Comparison of ENCODE assay signal across 10 mouse cellular contexts in the genomic region with DNA sequence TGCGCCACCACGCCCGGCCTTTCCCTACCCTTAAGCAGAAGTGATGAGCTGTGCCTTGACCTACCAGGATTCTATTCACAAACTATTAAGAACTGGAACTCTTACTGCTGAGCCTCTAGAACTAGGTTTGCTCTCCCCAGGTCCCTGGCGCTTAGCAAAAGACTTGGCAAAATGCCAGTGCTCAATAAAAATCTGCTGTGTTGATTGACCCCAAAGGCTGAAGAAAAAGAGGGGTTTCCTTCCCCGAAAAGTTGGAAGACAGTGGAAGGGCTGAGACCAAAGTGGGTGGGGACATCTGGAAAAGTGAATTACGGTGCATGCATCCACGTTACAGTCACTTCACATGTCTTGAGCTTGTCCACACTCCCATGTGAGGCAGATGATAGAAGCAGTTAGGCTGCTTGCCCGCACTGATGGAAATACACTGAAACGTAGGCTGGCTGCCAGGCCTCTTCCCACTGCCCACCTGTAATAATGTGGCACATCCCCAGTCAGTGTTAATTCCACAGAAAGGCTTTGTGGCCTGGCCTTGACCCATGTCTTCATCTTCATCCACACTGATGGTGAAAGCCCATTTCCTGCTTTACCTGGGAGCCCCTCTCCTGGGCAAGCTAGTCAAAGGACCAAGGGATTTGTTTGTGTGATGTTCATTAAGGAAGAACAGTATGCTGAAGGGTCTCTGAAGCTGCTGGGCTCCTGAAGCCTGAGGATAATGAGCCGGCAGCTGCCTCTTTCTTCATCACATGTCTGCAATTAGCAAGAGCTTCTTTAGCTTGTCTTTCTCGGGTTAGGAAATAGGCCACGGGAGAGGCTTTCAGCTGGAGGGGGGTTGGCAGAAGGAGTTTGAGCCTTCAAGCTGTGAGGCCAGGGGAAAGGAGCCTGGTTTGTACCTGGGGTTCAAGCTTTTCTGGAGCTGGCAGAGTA. TPM values are rescaled to one million over a fixed set of nuclear protein-coding genes. Genes with fewer than 3 reads are reported as not detected.
DNase-seq lines count a peak whose midpoint lies in the region; ATAC-seq and TF ChIP-seq lines count a peak whose summit lies in the region.
"Had no signal": no experiment of that assay in that cellular context is flagged by ENCODE, and none has a peak within 500 bp of the region (broad histone marks: within the 10 kb centered on the region; RNA-seq: fewer than 3 reads in every experiment).

No protein-coding gene starts in this region.

- no peak overlapping the region for H3K9ac ChIP-seq in hindbrain, embryonic 16.5 days (ENCODE audit: low read depth, low read length)

- H3K27ac ChIP-seq in hindbrain, embryonic 16.5 days (ENCODE audit: low read depth, low read length), result peak overlapping the region; percentile 32
- no peak overlapping the region for H3K27ac ChIP-seq in hindbrain, embryonic 10.5 days
- H3K27ac ChIP-seq in olfactory bulb, adult 2 months (ENCODE audit: insufficient read depth, low read depth, low read length), result peak overlapping the region; percentile 54
- H3K27ac ChIP-seq: kidney, postnatal 0 days; macrophage had no signal

- DNase-seq in hindbrain, embryonic 10.5 days (ENCODE audit: low spot score), result no peak
- peak; percentile 87 to 88 for DNase-seq in cerebellum, postnatal 10 days
- peak; percentile 30 for DNase-seq in layer of hippocampus, adult 9-10 months (ENCODE audit: low spot score)
- DNase-seq in thymus, postnatal 25 days, result no peak
- no peak for DNase-seq in liver

- no peak for TF ChIP-seq CTCF in olfactory bulb, adult 2 months (IDR thresholded peaks at IDR 0.05; ENCODE audit: insufficient read depth, low read depth, low read length)

- no peak overlapping the region for H3K4me3 ChIP-seq in hindbrain, embryonic 16.5 days (ENCODE audit: low read length)
- no peak overlapping the region for H3K4me3 ChIP-seq in hindbrain, embryonic 10.5 days
- no peak overlapping the region for H3K4me3 ChIP-seq in olfactory bulb, adult 2 months (ENCODE audit: insufficient read depth, low read depth, low read length)

- 54% methylated on average over 12 of the region's 12 CpGs for WGBS in hindbrain, embryonic 16.5 days
- 78% methylated on average over 12 of the region's 12 CpGs for WGBS in hindbrain, embryonic 10.5 days
- 61% methylated on average over 12 of the region's 12 CpGs for WGBS in olfactory bulb, adult 2 months

- H3K9me3 ChIP-seq in hindbrain, embryonic 16.5 days (ENCODE audit: control insufficient read depth, low read length), result no peaks in the 10 kb centered on the region
- no peaks in the 10 kb centered on the region for H3K9me3 ChIP-seq in hindbrain, embryonic 10.5 days

- no peak for TF ChIP-seq POLR2A in olfactory bulb, adult 2 months (IDR thresholded peaks at IDR 0.05; ENCODE audit: insufficient read depth, low read depth, low read length)

- no peaks in the 10 kb centered on the region for H3K27me3 ChIP-seq in hindbrain, embryonic 16.5 days (replicated peaks; ENCODE audit: control insufficient read depth, insufficient read depth, low read length)
- H3K27me3 ChIP-seq in hindbrain, embryonic 10.5 days (ENCODE audit: insufficient read depth, poor library complexity, severe bottlenecking), result peaks cover 6% of the 10 kb centered on the region; the same call in 1 of the 2 replicates

- peaks cover 3% of the 10 kb centered on the region; the same call in 1 of the 2 replicates for H3K4me1 ChIP-seq in hindbrain, embryonic 16.5 days (ENCODE audit: control insufficient read depth, insufficient read depth, low read depth, low read length)
- H3K4me1 ChIP-seq in hindbrain, embryonic 10.5 days (replicated peaks), result peaks cover 6% of the 10 kb centered on the region
- peaks cover 12% of the 10 kb centered on the region for H3K4me1 ChIP-seq in olfactory bulb, adult 2 months (ENCODE audit: control insufficient read depth, insufficient read depth, low read length)

- H3K36me3 ChIP-seq in hindbrain, embryonic 16.5 days (ENCODE audit: control insufficient read depth, insufficient read depth, low read length), result no peaks in the 10 kb centered on the region
- no peaks in the 10 kb centered on the region for H3K36me3 ChIP-seq in hindbrain, embryonic 10.5 days

- peak; percentile 61; the same call in 1 of the 2 replicates for ATAC-seq in hindbrain, embryonic 16.5 days
- ATAC-seq in megakaryocyte progenitor cell, adult 5-6 weeks (replicated peaks; ENCODE audit: poor library complexity), result no peak

- H3K4me2 ChIP-seq in hindbrain, embryonic 16.5 days (ENCODE audit: low read length), result no peak overlapping the region

RNA-seq across cellular contexts. Expression of a gene that starts 59.2 kb away (rescaled TPM):
- 217 and 249 TPM in 2 replicates for polyA plus RNA-seq in hindbrain, embryonic 16.5 days (2015; fragmentation: Nextera tagmentation; extraction: Ambion mirVana)
- polyA plus RNA-seq in hindbrain, embryonic 10.5 days (2016; fragmentation: Nextera tagmentation; extraction: Ambion mirVana), result 26.1 and 33.9 TPM in 2 replicates
- 395 TPM in 1 of 2 replicates, not detected in the other for polyA plus RNA-seq in olfactory bulb, adult 2 months (2012; ENCODE audit: insufficient read depth, insufficient read length, low replicate concordance, missing spikeins)
- total RNA-seq in megakaryocyte progenitor cell, adult 5-6 weeks (2015), result 0.30 TPM in 1 of 2 replicates, not detected in the other
- total RNA-seq in megakaryocyte progenitor cell, adult 5-6 weeks (2017), result not detected in 2 replicates
- polyA plus RNA-seq: macrophage had no signal

Comparison
In these comparisons a context has a peak if more than half of its experiments do, and no peak if none do; other contexts are left out.
1. DNase-seq: peak in cerebellum, postnatal 10 days (2 of 2) and layer of hippocampus, adult 9-10 months (single experiment); none in hindbrain, embryonic 10.5 days (single experiment), thymus, postnatal 25 days (single experiment) and liver (single experiment).